Mouse (Mus musculus): ENCODE measurements around the gene Bbc3. TPM values are rescaled to one million over a fixed set of nuclear protein-coding genes. Genes with fewer than 3 reads are reported as not detected.

Gene Bbc3
- polyA plus RNA-seq, 1 experiment from 2014 or later: 3.7 TPM

DNA sequence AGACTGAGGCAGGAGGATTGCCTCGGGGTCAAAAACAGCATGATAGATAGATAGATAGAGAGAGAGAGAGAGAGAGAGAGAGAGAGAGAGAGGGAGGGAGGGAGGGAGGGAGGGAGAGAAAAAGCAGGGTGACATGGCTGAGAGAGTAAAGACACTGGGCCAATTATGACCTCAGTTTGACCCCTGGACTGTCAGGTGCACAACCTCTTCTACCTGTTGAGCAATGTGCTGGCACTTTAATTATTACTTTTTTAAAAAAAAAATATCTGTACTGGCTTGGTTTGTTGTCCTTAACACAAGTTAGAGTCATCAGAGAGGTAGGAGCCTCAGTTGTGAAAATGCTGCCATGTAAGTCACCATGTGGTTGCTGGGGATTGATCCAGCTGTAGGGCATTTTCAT is 20.4 kb upstream of the Bbc3 start:
- Histone ChIP-seq H3K36me3 (replicated peaks; ENCODE audit: insufficient read depth, low read length) (peaks cover 18% of the 10 kb centered on the region), H3K9ac (replicated peaks) (no peak overlapping the region), H3K27me3 (ENCODE audit: insufficient read depth, low read length) (no peaks in the 10 kb centered on the region), H3K27ac (ENCODE audit: low read depth) (peak overlapping the region; percentile 11; the same call in 1 of the 2 replicates), H3K4me1 (ENCODE audit: insufficient read depth) (peaks cover 11% of the 10 kb centered on the region), H3K4me3 (ENCODE audit: low read depth, low read length) (no peak overlapping the region), H3K9me3 (ENCODE audit: low read length) (no peaks in the 10 kb centered on the region), H3K4me2 (ENCODE audit: low read depth, low read length) (no peak overlapping the region)
- DNase-seq: no peak
- no peak for ATAC-seq
- TF ChIP-seq EP300 (IDR thresholded peaks at IDR 0.05; ENCODE audit: low read depth): no peak
- TF ChIP-seq CTCF (IDR thresholded peaks at IDR 0.05; ENCODE audit: low read depth): no peak
- WGBS (ENCODE audit: insufficient replicate concordance): 50% methylated on average over 1 of the region's 1 CpGs

DNA sequence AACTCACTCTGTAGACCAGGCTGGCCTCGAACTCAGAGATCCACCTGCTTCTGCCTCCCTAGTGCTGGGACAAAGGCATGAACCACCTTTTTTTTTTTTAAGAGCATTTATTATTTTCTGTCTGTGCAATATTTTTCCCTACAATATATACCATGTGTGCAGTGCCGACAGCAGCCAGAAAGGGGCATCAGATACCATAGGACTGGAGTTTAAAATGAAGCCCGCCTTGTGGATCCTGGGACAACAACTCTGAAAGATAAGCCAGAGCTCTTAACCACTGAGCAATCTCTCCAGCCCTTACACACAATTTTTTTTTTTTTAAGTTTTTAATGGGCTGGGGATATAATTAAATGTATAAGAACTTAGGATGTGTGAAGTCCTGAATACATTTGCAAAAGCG is 13.8 kb upstream of the Bbc3 start:
- WGBS (ENCODE audit: insufficient replicate concordance): 20% methylated on average over 4 of the region's 4 CpGs
- Histone ChIP-seq H3K9ac (replicated peaks) (0 out of 2 replicates have a peak overlapping the region, but pooled peaks have one; percentile 35), H3K36me3 (replicated peaks; ENCODE audit: insufficient read depth, low read length) (no peaks in the 10 kb centered on the region), H3K4me2 (ENCODE audit: low read depth, low read length) (peak overlapping the region; percentile 77), H3K27me3 (ENCODE audit: insufficient read depth, low read length) (peaks cover 4% of the 10 kb centered on the region), H3K9me3 (ENCODE audit: low read length) (no peaks in the 10 kb centered on the region), H3K4me1 (ENCODE audit: insufficient read depth) (peaks cover 17% of the 10 kb centered on the region), H3K27ac (ENCODE audit: low read depth) (peak overlapping the region; percentile 94), H3K4me3 (ENCODE audit: low read depth, low read length) (peak overlapping the region; percentile 47; the same call in 1 of the 2 replicates)
- ATAC-seq: peak; percentile 54
- TF ChIP-seq CTCF (IDR thresholded peaks at IDR 0.05; ENCODE audit: low read depth) (peak; percentile 30; the same call in 1 of the 2 replicates), EP300 (IDR thresholded peaks at IDR 0.05; ENCODE audit: low read depth) (no peak)
- peak; percentile 61 for DNase-seq

DNA sequence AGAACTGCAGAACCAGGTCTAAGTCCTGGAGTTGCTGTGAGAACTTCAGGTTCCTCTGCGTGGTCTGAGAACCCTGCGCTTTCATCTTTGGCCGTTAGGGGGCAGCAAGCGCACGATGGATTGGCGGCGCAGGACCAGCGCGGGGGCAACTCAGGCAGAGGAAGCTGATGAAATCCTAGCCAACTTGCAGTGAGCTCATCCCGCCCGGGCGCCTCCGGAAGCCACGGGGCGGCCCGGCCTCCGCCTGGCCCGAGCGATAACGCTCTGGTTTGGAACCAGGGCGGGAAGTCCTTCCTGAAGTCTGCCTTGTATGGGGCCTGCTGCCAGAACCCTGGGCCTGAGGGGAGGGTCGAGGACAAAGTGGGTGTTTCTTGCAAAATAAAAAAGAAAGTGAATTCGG is 13.4 kb upstream of the Bbc3 start:
- no peaks in the 10 kb centered on the region for H3K9me3 ChIP-seq (ENCODE audit: low read length)
- H3K27me3 ChIP-seq (ENCODE audit: insufficient read depth, low read length): peaks cover 9% of the 10 kb centered on the region
- under 1% methylated on average over 23 of the region's 23 CpGs for WGBS (ENCODE audit: insufficient replicate concordance)
- H3K36me3 ChIP-seq (replicated peaks; ENCODE audit: insufficient read depth, low read length): no peaks in the 10 kb centered on the region
- TF ChIP-seq CTCF (IDR thresholded peaks at IDR 0.05; ENCODE audit: low read depth): peak; percentile 100
- TF ChIP-seq EP300 (IDR thresholded peaks at IDR 0.05; ENCODE audit: low read depth): peak; percentile 96
- H3K27ac ChIP-seq (ENCODE audit: low read depth): peak overlapping the region; percentile 94
- ATAC-seq (peak; percentile 87), DNase-seq (peak; percentile 97)
- peaks cover 18% of the 10 kb centered on the region for H3K4me1 ChIP-seq (ENCODE audit: insufficient read depth)
- H3K4me3 ChIP-seq (ENCODE audit: low read depth, low read length): peak overlapping the region; percentile 47
- H3K4me2 ChIP-seq (ENCODE audit: low read depth, low read length): peak overlapping the region; percentile 77
- peak overlapping the region; percentile 47 for H3K9ac ChIP-seq (replicated peaks)

DNA sequence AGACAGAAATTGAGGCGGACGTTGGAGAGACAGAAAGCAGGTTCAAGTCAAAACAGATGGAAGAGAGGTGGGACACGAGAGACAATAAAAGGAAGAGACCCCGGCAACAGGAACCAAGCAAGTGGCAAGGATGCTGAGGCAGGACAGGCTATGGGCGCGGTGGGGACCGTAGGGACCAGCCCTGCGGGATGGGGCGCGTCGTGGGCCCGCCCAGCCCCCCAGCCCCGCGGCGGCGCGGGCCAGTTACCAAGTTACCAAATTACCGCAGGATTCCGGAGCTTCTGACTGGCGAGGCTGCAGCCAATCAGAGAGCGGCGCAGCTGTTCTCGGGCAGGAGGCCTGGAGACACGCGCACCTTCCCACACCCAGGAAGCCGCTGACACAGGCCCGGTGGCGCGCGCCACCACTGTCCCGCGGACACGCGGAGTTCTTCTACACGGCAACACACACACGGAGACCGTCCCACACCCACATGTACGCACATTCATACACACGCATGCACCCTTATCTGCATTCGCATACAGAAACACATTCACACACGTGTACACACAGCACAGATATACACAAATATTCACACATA is 12.8 kb upstream of the Bbc3 start:
- 3% methylated on average over 38 of the region's 41 CpGs for WGBS (ENCODE audit: insufficient replicate concordance)
- ATAC-seq: peak; percentile 75

DNA sequence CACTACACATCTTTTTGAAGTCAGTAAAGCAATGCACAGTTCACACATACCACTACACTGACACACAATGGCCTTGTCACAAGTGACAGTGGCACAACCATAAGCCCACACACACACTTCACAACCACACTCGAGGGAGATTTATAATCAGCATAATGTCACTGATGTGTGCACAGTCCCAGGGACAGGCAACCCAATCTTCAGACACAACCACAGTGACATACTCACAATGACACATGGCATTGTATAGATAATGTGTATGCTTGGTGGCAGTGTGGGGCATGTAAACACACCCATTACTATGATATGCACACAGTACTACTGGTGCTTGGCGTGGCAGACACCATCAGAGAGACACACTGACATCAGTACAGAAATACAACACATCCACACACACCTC is 12.0 kb upstream of the Bbc3 start:
- Histone ChIP-seq H3K27ac (ENCODE audit: low read depth) (peak overlapping the region; percentile 94), H3K9ac (replicated peaks) (no peak overlapping the region), H3K27me3 (ENCODE audit: insufficient read depth, low read length) (peaks cover 14% of the 10 kb centered on the region), H3K4me3 (ENCODE audit: low read depth, low read length) (no peak overlapping the region; the same call in 1 of the 2 replicates), H3K4me1 (ENCODE audit: insufficient read depth) (peaks cover 22% of the 10 kb centered on the region), H3K9me3 (ENCODE audit: low read length) (no peaks in the 10 kb centered on the region), H3K4me2 (ENCODE audit: low read depth, low read length) (peak overlapping the region; percentile 77), H3K36me3 (replicated peaks; ENCODE audit: insufficient read depth, low read length) (no peaks in the 10 kb centered on the region)
- TF ChIP-seq EP300 (IDR thresholded peaks at IDR 0.05; ENCODE audit: low read depth) (no peak), CTCF (IDR thresholded peaks at IDR 0.05; ENCODE audit: low read depth) (no peak)
- WGBS (ENCODE audit: insufficient replicate concordance): 22% methylated on average over 2 of the region's 2 CpGs
- peak; percentile 6 for ATAC-seq
- DNase-seq: peak; percentile 21

More for the DNA sequence above, 12.8 kb upstream of the Bbc3 start:
- DNase-seq: peak; percentile 87
- Histone ChIP-seq H3K9me3 (ENCODE audit: low read length) (no peaks in the 10 kb centered on the region), H3K4me1 (ENCODE audit: insufficient read depth) (peaks cover 22% of the 10 kb centered on the region), H3K4me2 (ENCODE audit: low read depth, low read length) (peak overlapping the region; percentile 77), H3K27ac (ENCODE audit: low read depth) (peak overlapping the region; percentile 94), H3K27me3 (ENCODE audit: insufficient read depth, low read length) (peaks cover 14% of the 10 kb centered on the region), H3K36me3 (replicated peaks; ENCODE audit: insufficient read depth, low read length) (no peaks in the 10 kb centered on the region), H3K4me3 (ENCODE audit: low read depth, low read length) (peak overlapping the region; percentile 47), H3K9ac (replicated peaks) (peak overlapping the region; percentile 47)
- TF ChIP-seq EP300 (IDR thresholded peaks at IDR 0.05; ENCODE audit: low read depth): no peak
- TF ChIP-seq CTCF (IDR thresholded peaks at IDR 0.05; ENCODE audit: low read depth): no peak; the same call in 1 of the 2 replicates

DNA sequence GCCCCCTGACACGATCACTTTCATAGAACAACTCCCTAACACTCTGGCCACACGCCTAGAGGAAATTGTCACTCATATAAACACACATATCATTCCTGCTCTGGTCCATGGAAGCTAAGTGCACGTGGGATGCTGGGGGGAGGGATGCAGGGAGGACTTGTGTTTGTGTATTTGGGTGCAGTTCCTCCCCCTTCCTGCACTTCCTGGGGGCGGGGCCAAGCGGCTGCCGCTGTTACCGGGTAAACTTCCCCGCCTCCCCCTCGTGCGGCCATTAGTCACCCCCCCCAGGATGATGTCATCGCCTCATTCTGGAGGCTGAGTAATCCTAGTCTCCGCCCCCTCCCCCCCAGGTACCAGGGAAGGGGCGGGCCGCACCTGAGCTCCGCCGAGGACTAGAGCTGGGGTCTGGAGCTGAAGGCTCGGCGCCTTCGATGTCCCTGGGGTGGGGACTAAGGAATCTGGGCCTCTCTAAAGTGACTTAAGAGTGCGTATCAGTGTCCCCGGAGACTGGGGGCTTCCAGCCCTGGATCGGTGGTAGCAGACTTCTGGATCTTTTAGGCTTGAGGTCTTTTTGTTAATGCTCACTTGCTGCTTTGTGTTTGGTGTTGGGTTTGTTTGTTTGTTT is 11.3 kb upstream of the Bbc3 start:
- H3K36me3 ChIP-seq (replicated peaks; ENCODE audit: insufficient read depth, low read length): no peaks in the 10 kb centered on the region
- H3K9me3 ChIP-seq (ENCODE audit: low read length): no peaks in the 10 kb centered on the region
- H3K4me3 ChIP-seq (ENCODE audit: low read depth, low read length): peak overlapping the region; percentile 43
- DNase-seq (peak; percentile 94), ATAC-seq (peak; percentile 50)
- peak overlapping the region; percentile 52; the same call in 1 of the 2 replicates for H3K9ac ChIP-seq (replicated peaks)
- TF ChIP-seq EP300 (IDR thresholded peaks at IDR 0.05; ENCODE audit: low read depth) (peak; percentile 44; the same call in 1 of the 2 replicates), CTCF (IDR thresholded peaks at IDR 0.05; ENCODE audit: low read depth) (peak; percentile 51)
- H3K4me2 ChIP-seq (ENCODE audit: low read depth, low read length): peak overlapping the region; percentile 77
- WGBS (ENCODE audit: insufficient replicate concordance): 5% methylated on average over 22 of the region's 22 CpGs
- peak overlapping the region; percentile 94 for H3K27ac ChIP-seq (ENCODE audit: low read depth)
- peaks cover 22% of the 10 kb centered on the region for H3K4me1 ChIP-seq (ENCODE audit: insufficient read depth)
- H3K27me3 ChIP-seq (ENCODE audit: insufficient read depth, low read length): peaks cover 14% of the 10 kb centered on the region
